Mouse (Mus musculus): Measurements from ENCODE around the gene Btbd11. TPM values are rescaled to one million over a fixed set of nuclear protein-coding genes. Genes with fewer than 3 reads are reported as not detected.
"Not testable (repeated sequence)": the region's sequence is repeated elsewhere in the genome, so short reads cannot be mapped to it uniquely, and the experiment has no call there.

Gene Btbd11
- total RNA-seq, 2 experiments from 2014 or later = 1.4 to 1.7 TPM

GRCm38 (mm10) chr10:85632030-85632429, 245.4 kb downstream of the Btbd11 start:
- intact Hi-C loops (cut with DNase I) = no loop called here
- DNase-seq (ENCODE audit: low spot score) = no peak

GRCm38 (mm10) chr10:85633577-85633976, 247.0 kb downstream of the Btbd11 start:
- intact Hi-C loops (cut with DNase I) = no loop called here
- no peak for DNase-seq (ENCODE audit: low spot score)

- DNase-seq (ENCODE audit: low spot score) = no peak
- intact Hi-C loops (cut with DNase I) = no loop called here
These were observed 251.0 kb downstream of the Btbd11 start for GRCm38 (mm10) chr10:85637580-85637979.

- intact Hi-C loops (cut with DNase I) = no loop called here
- DNase-seq (ENCODE audit: low spot score) = no peak
These were observed 251.5 kb downstream of the Btbd11 start for GRCm38 (mm10) chr10:85638141-85638540.

GRCm38 (mm10) chr10:85639581-85639980, 253.0 kb downstream of the Btbd11 start:
- intact Hi-C loops (cut with DNase I) = no loop called here
- DNase-seq (ENCODE audit: low spot score) = no peak

GRCm38 (mm10) chr10:85640408-85640807, 253.8 kb downstream of the Btbd11 start:
- intact Hi-C loops (cut with DNase I) = no loop called here
- no peak for DNase-seq (ENCODE audit: low spot score)

GRCm38 (mm10) chr10:85645346-85645745, 258.7 kb downstream of the Btbd11 start:
- no peak for DNase-seq (ENCODE audit: low spot score)
- intact Hi-C loops (cut with DNase I) = no loop called here

- DNase-seq (ENCODE audit: low spot score) = no peak
- intact Hi-C loops (cut with DNase I) = loop anchor here (2.0 kb wide), 1 partner anchor 431 kb away; no protein-coding TSS in a partner anchor
These were observed 265.1 kb downstream of the Btbd11 start for GRCm38 (mm10) chr10:85651706-85652105.

GRCm38 (mm10) chr10:85655881-85656280, 269.3 kb downstream of the Btbd11 start:
- intact Hi-C loops (cut with DNase I) = no loop called here

GRCm38 (mm10) chr10:85657886-85658285, 271.3 kb downstream of the Btbd11 start:
- no peak for DNase-seq (ENCODE audit: low spot score)
- intact Hi-C loops (cut with DNase I) = no loop called here

More at GRCm38 (mm10) chr10:85655881-85656280, 269.3 kb downstream of the Btbd11 start:
- DNase-seq (ENCODE audit: low spot score) = peak; percentile 4

GRCm38 (mm10) chr10:85673512-85673921, 286.9 kb downstream of the Btbd11 start:
- no peak for DNase-seq (ENCODE audit: low spot score)
- intact Hi-C loops (cut with DNase I) = no loop called here

GRCm38 (mm10) chr10:85678635-85679034, 292.0 kb downstream of the Btbd11 start:
- intact Hi-C loops (cut with DNase I) = no loop called here
- DNase-seq (ENCODE audit: low spot score) = no peak

GRCm38 (mm10) chr10:85682446-85682845, 295.8 kb downstream of the Btbd11 start:
- intact Hi-C loops (cut with DNase I) = no loop called here
- DNase-seq (ENCODE audit: low spot score) = no peak

- intact Hi-C loops (cut with DNase I); DNase-seq (ENCODE audit: low spot score): not testable (repeated sequence)
These were observed 307.8 kb downstream of the Btbd11 start for GRCm38 (mm10) chr10:85694429-85694828.

GRCm38 (mm10) chr10:85699721-85700120, 313.1 kb downstream of the Btbd11 start:
- intact Hi-C loops (cut with DNase I) = no loop called here
- DNase-seq (ENCODE audit: low spot score) = no peak

GRCm38 (mm10) chr10:85709790-85710189, 323.2 kb downstream of the Btbd11 start:
- intact Hi-C loops (cut with DNase I); DNase-seq (ENCODE audit: low spot score): not testable (repeated sequence)

Other genes with a start within 250 kb of the Btbd11 start
- 10 to 100 TPM in 1 of 2 experiments, 1 to 10 TPM in 1; 9.6 to 16.0 TPM for gene Cry1, start 201.8 kb upstream of the Btbd11 start, total RNA-seq (2021)

Data from heart, postnatal 25 days (tissue).